Mouse (Mus musculus): ENCODE data around the gene Taf11. TPM values are rescaled to one million over a fixed set of nuclear protein-coding genes. Genes with fewer than 3 reads are reported as not detected.

The Taf11 gene
- polyA plus RNA-seq, 1 experiment from 2014 or later: 40.1 TPM

DNA sequence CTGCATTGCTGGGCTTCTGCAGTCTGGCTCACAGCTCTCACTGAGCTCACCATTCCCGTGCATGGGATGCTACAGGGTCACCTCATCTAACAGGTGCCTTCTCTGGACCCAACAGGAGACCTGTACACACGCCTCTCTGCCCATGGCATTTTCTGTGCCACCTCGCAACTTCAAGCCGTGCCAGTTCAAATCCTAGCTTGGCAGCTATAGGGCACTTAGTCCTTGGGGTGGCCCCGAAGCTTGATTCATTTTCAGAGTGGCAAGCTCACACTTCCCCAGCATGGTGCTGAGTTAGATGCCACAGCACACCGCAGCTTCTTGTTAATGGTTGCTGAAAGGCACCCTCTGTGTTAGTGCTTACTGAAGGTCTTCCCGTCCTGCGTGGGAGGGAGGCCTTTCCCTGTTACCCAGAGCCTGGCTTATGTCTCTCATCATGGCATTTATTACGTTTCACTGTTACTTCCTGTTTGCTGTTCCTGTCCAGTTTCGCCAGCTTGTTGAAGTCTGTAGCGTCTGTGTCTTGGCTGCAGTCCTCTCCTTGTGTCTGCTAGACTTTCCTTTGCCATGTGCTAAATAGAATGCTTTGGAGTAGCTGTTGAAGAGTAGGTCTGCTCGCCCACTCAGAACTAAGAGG lies 28.6 kb upstream of the Taf11 start:
- no peaks in the 10 kb centered on the region for H3K9me3 ChIP-seq (ENCODE audit: low read length)
- no peak overlapping the region for H3K4me2 ChIP-seq (replicated peaks; ENCODE audit: low read depth, low read length)
- peak overlapping the region; percentile 79 for H3K27ac ChIP-seq (ENCODE audit: low read length)
- H3K27me3 ChIP-seq (replicated peaks; ENCODE audit: insufficient read depth, low read length): no peaks in the 10 kb centered on the region
- TF ChIP-seq EP300 (IDR thresholded peaks at IDR 0.05) (0 out of 2 replicates have a peak, but pooled peaks have one; percentile 16), CTCF (IDR thresholded peaks at IDR 0.05) (no peak)
- 46% methylated on average over 12 of the region's 12 CpGs for WGBS
- ATAC-seq: peak; percentile 57
- H3K9ac ChIP-seq (replicated peaks; ENCODE audit: low read depth): no peak overlapping the region
- peak; percentile 86 for DNase-seq (ENCODE audit: low spot score)
- H3K4me3 ChIP-seq (ENCODE audit: low read depth, low read length): no peak overlapping the region
- H3K36me3 ChIP-seq (ENCODE audit: insufficient read depth, low read length): no peaks in the 10 kb centered on the region
- peaks cover 46% of the 10 kb centered on the region; the same call in 1 of the 2 replicates for H3K4me1 ChIP-seq (ENCODE audit: insufficient read depth, low read depth, low read length)

DNA sequence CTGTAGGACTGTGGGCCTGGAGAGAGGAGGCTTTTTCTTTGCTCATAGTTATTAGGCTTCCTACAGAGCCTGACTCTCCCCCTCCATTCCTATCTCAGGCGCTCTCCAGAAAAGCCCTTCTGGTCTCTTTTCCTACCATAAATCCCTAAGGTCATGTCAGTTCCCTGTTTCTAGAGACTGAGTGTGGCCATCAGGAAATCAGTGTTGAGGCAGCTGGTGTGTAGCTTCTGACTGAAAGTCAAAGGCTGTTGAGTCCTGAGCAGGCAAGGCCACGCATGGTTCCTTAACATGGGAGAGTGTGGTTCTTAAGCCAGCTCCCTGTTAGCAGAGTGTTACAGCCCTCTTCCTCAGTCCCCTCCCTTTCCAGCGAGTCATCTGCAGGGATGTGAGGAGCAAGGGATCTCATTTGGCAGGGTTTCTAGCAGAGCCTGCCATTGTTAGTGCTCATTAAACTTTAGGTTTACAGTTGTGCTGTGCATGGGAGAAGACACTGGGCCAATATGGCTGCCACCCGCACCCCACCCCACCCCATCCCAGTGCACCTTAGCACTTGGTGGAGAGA lies 27.5 kb upstream of the Taf11 start:
- peaks cover 46% of the 10 kb centered on the region; the same call in 1 of the 2 replicates for H3K4me1 ChIP-seq (ENCODE audit: insufficient read depth, low read depth, low read length)
- peak; percentile 33 for DNase-seq (ENCODE audit: low spot score)

DNA sequence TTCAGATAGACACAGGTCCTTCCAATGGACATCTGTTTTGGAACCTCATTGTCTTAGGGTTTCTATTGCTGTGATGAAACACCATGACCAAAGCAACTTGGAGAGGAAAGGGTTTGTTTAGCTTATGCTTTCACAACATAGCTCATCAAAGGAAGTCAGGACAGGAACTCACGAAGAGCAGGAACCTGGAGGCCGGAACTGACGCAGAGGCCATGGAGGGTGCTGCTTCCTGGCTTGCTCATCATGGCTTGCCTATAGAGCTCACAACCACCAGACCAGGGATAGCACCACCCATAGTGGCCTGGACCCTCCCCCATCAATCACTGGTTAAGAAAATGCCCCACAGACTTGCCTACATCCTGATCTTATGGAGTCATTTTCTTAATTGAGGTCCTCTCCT lies 25.4 kb upstream of the Taf11 start:
- H3K9ac ChIP-seq (replicated peaks; ENCODE audit: low read depth): no peak overlapping the region
- no peak overlapping the region; the same call in 1 of the 2 replicates for H3K27ac ChIP-seq (ENCODE audit: low read length)
- no peaks in the 10 kb centered on the region for H3K9me3 ChIP-seq (ENCODE audit: low read length)
- no peak overlapping the region for H3K4me2 ChIP-seq (replicated peaks; ENCODE audit: low read depth, low read length)
- peak; percentile 71 for DNase-seq (ENCODE audit: low spot score)
- peak; percentile 63 for ATAC-seq
- H3K4me1 ChIP-seq (ENCODE audit: insufficient read depth, low read depth, low read length): peaks cover 36% of the 10 kb centered on the region; the same call in 1 of the 2 replicates
- TF ChIP-seq EP300 (IDR thresholded peaks at IDR 0.05) (peak; percentile 92), CTCF (IDR thresholded peaks at IDR 0.05) (no peak)
- no peaks in the 10 kb centered on the region for H3K36me3 ChIP-seq (ENCODE audit: insufficient read depth, low read length)
- WGBS: 54% methylated on average over 3 of the region's 3 CpGs
- H3K4me3 ChIP-seq (ENCODE audit: low read depth, low read length): no peak overlapping the region
- no peaks in the 10 kb centered on the region for H3K27me3 ChIP-seq (replicated peaks; ENCODE audit: insufficient read depth, low read length)

More for the DNA sequence above, 27.5 kb upstream of the Taf11 start:
- Histone ChIP-seq H3K9ac (replicated peaks; ENCODE audit: low read depth) (no peak overlapping the region), H3K9me3 (ENCODE audit: low read length) (no peaks in the 10 kb centered on the region), H3K4me3 (ENCODE audit: low read depth, low read length) (no peak overlapping the region), H3K27me3 (replicated peaks; ENCODE audit: insufficient read depth, low read length) (no peaks in the 10 kb centered on the region), H3K4me2 (replicated peaks; ENCODE audit: low read depth, low read length) (no peak overlapping the region), H3K36me3 (ENCODE audit: insufficient read depth, low read length) (no peaks in the 10 kb centered on the region), H3K27ac (ENCODE audit: low read length) (peak overlapping the region; percentile 79)
- no peak for ATAC-seq
- TF ChIP-seq EP300 (IDR thresholded peaks at IDR 0.05) (no peak), CTCF (IDR thresholded peaks at IDR 0.05) (no peak)
- 74% methylated on average over 4 of the region's 4 CpGs for WGBS

DNA sequence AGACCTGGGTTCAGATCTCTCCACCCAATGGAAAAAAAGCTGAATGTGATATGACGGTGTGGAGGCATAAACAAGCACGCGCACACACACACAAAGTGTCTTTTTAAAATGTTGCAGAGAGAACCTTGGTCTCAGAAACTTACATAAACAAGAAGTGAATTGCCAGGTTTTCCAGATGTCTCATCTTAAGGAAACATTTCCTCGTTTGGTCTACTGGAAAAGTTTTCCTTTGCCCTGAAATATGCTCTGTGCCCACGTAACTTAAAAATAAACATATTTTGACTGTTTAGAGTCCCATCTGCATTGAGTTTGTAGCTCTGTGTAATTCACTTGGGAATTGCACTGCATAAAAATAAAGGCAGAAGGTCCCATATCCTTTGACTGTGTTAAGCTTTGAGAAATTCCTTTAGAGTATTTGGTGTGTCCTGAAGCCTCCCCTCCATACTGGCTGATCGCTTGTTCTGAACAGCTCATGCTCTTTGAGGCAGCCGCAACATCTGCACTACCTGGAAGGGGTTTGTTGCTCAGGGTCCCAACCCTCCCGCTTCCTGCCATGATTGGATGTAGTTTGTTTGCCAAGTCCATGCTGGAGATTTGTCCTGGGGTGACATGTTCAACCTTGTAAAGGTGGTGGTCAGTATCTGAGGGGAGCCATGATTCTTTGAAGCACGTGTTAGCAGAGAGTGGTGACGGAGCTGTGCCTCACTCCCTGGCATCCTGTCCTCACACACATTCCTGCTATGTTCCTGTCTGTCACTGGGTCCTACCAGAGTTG lies 24.7 kb upstream of the Taf11 start:
- no peak for TF ChIP-seq CTCF (IDR thresholded peaks at IDR 0.05)
- no peak for TF ChIP-seq EP300 (IDR thresholded peaks at IDR 0.05)
- DNase-seq (ENCODE audit: low spot score) (peak; percentile 60), ATAC-seq (no peak)
- no peaks in the 10 kb centered on the region for H3K9me3 ChIP-seq (ENCODE audit: low read length)
- peak overlapping the region; percentile 44; the same call in 1 of the 2 replicates for H3K27ac ChIP-seq (ENCODE audit: low read length)
- H3K4me1 ChIP-seq (ENCODE audit: insufficient read depth, low read depth, low read length): peaks cover 36% of the 10 kb centered on the region; the same call in 1 of the 2 replicates
- no peak overlapping the region for H3K9ac ChIP-seq (replicated peaks; ENCODE audit: low read depth)
- no peak overlapping the region for H3K4me2 ChIP-seq (replicated peaks; ENCODE audit: low read depth, low read length)
- 71% methylated on average over 10 of the region's 10 CpGs for WGBS
- H3K4me3 ChIP-seq (ENCODE audit: low read depth, low read length): no peak overlapping the region
- no peaks in the 10 kb centered on the region for H3K36me3 ChIP-seq (ENCODE audit: insufficient read depth, low read length)
- H3K27me3 ChIP-seq (replicated peaks; ENCODE audit: insufficient read depth, low read length): no peaks in the 10 kb centered on the region

DNA sequence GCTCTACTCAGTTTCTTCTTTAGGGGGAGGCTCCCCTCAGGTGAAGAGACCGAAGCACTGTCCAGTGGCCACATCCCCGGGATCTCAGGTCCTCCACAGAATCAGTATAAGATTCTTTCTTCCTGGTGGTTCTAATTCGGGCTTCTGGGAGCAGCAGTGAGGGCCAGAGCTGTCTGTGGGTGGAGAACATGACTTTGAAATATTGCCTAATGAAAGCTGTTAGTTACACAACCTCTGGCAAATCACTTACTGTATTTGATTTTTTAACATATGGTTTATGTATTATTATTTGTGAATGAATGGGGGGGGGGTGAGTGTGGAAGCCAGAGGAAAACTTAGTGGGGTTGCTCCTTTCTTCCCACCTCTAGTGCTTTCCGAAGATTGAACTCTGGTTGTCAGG lies 22.2 kb upstream of the Taf11 start:
- TF ChIP-seq CTCF (IDR thresholded peaks at IDR 0.05): no peak
- peak; percentile 21; the same call in 1 of the 2 replicates for TF ChIP-seq EP300 (IDR thresholded peaks at IDR 0.05)
- Histone ChIP-seq H3K27ac (ENCODE audit: low read length) (no peak overlapping the region; the same call in 1 of the 2 replicates), H3K36me3 (ENCODE audit: insufficient read depth, low read length) (no peaks in the 10 kb centered on the region), H3K4me3 (ENCODE audit: low read depth, low read length) (no peak overlapping the region), H3K27me3 (replicated peaks; ENCODE audit: insufficient read depth, low read length) (no peaks in the 10 kb centered on the region), H3K4me1 (ENCODE audit: insufficient read depth, low read depth, low read length) (peaks cover 16% of the 10 kb centered on the region; the same call in 1 of the 2 replicates), H3K4me2 (replicated peaks; ENCODE audit: low read depth, low read length) (no peak overlapping the region), H3K9me3 (ENCODE audit: low read length) (no peaks in the 10 kb centered on the region), H3K9ac (replicated peaks; ENCODE audit: low read depth) (no peak overlapping the region)
- ATAC-seq: peak; percentile 26; the same call in 1 of the 2 replicates
- peak; percentile 77 for DNase-seq (ENCODE audit: low spot score)
- 54% methylated on average over 4 of the region's 4 CpGs for WGBS

DNA sequence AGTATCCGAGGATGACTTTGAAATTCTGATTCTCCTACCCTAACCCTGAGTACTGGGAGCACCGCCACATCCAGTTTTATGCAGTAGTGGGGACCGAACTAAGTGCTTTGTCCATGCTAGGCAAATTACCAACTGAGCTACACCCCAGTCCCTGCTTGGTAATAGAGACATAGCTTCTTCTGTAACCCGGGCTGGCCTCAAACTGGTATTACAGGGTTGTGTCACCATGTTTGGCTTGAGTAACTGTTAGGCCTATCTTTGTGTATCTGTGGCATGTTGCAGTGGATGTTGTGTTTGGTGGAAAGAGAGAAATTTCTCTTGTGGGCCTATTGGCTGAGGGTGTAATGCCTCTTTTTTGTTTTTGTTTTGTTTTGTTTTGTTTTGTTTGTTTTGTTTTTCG lies 20.6 kb upstream of the Taf11 start:
- WGBS: 80% methylated on average over 5 of the region's 5 CpGs
- TF ChIP-seq CTCF (IDR thresholded peaks at IDR 0.05) (no peak), EP300 (IDR thresholded peaks at IDR 0.05) (no peak)
- Histone ChIP-seq H3K4me2 (replicated peaks; ENCODE audit: low read depth, low read length) (no peak overlapping the region), H3K27me3 (replicated peaks; ENCODE audit: insufficient read depth, low read length) (no peaks in the 10 kb centered on the region), H3K36me3 (ENCODE audit: insufficient read depth, low read length) (no peaks in the 10 kb centered on the region), H3K9ac (replicated peaks; ENCODE audit: low read depth) (no peak overlapping the region), H3K4me3 (ENCODE audit: low read depth, low read length) (no peak overlapping the region), H3K9me3 (ENCODE audit: low read length) (no peaks in the 10 kb centered on the region), H3K27ac (ENCODE audit: low read length) (no peak overlapping the region), H3K4me1 (ENCODE audit: insufficient read depth, low read depth, low read length) (peaks cover 23% of the 10 kb centered on the region; the same call in 1 of the 2 replicates)
- DNase-seq (ENCODE audit: low spot score) (no peak), ATAC-seq (no peak)

All from lung, postnatal 0 days (tissue).